Mouse (Mus musculus): Measurements from ENCODE around the gene 1700024P04Rik. TPM values are rescaled to one million over a fixed set of nuclear protein-coding genes. Genes with fewer than 3 reads are reported as not detected.
"Not testable (repeated sequence)": the region's sequence is repeated elsewhere in the genome, so short reads cannot be mapped to it uniquely, and the experiment has no call there.

Gene 1700024P04Rik
- polyA plus RNA-seq, 2 experiments: not detected

- no peaks in the 10 kb centered on the region for H3K4me1 ChIP-seq (replicated peaks; ENCODE audit: control insufficient read depth in 2 of 2, insufficient read depth in 2 of 2, low read length in 1 of 2)
- ATAC-seq (ENCODE audit: insufficient read depth) (no peak), DNase-seq (ENCODE audit: low read depth in 3 of 3, low spot score in 3 of 3) (no peak)
- no peak overlapping the region for H3K4me3 ChIP-seq (ENCODE audit: insufficient read depth in 1 of 2, low read depth in 2 of 2, low read length in 2 of 2)
- TF ChIP-seq EP300 (IDR thresholded peaks at IDR 0.05; ENCODE audit: low read depth): no peak
- no peak for TF ChIP-seq CTCF (IDR thresholded peaks at IDR 0.05; ENCODE audit: low read depth)
- no peak overlapping the region for H3K4me2 ChIP-seq (ENCODE audit: low read depth)
- no peaks in the 10 kb centered on the region for H3K27me3 ChIP-seq (ENCODE audit: control insufficient read depth, insufficient read depth, low read length)
- H3K27ac ChIP-seq: no peak overlapping the region
- no peak overlapping the region for H3K9ac ChIP-seq (replicated peaks)
- 67% methylated on average over 5 of the region's 5 CpGs for WGBS (ENCODE audit: insufficient replicate concordance)
- H3K36me3 ChIP-seq (replicated peaks; ENCODE audit: control insufficient read depth, insufficient read depth, low read depth): no peaks in the 10 kb centered on the region
- no peaks in the 10 kb centered on the region for H3K9me3 ChIP-seq (ENCODE audit: control insufficient read depth, low read length)
Measured at GRCm38 (mm10) chr13:99008013-99008412, 23.6 kb upstream of the 1700024P04Rik start.

- H3K4me3 ChIP-seq (ENCODE audit: insufficient read depth in 1 of 2, low read depth in 2 of 2, low read length in 2 of 2): no peak overlapping the region
- H3K4me1 ChIP-seq (replicated peaks; ENCODE audit: control insufficient read depth in 2 of 2, insufficient read depth in 2 of 2, low read length in 1 of 2): no peaks in the 10 kb centered on the region
- no peak overlapping the region for H3K4me2 ChIP-seq (ENCODE audit: low read depth)
- H3K9ac ChIP-seq (replicated peaks): no peak overlapping the region
- no peaks in the 10 kb centered on the region for H3K9me3 ChIP-seq (ENCODE audit: control insufficient read depth, low read length)
- no peak overlapping the region for H3K27ac ChIP-seq
- TF ChIP-seq CTCF (IDR thresholded peaks at IDR 0.05; ENCODE audit: low read depth) (no peak), EP300 (IDR thresholded peaks at IDR 0.05; ENCODE audit: low read depth) (no peak)
- DNase-seq (ENCODE audit: low read depth in 3 of 3, low spot score in 3 of 3) (no peak), ATAC-seq (ENCODE audit: insufficient read depth) (no peak)
- WGBS (ENCODE audit: insufficient replicate concordance): 89% methylated on average over 17 of the region's 17 CpGs
- no peaks in the 10 kb centered on the region for H3K27me3 ChIP-seq (ENCODE audit: control insufficient read depth, insufficient read depth, low read length)
- H3K36me3 ChIP-seq (replicated peaks; ENCODE audit: control insufficient read depth, insufficient read depth, low read depth): no peaks in the 10 kb centered on the region
Measured at GRCm38 (mm10) chr13:99006389-99007099, 22.2 kb upstream of the 1700024P04Rik start.

DNA sequence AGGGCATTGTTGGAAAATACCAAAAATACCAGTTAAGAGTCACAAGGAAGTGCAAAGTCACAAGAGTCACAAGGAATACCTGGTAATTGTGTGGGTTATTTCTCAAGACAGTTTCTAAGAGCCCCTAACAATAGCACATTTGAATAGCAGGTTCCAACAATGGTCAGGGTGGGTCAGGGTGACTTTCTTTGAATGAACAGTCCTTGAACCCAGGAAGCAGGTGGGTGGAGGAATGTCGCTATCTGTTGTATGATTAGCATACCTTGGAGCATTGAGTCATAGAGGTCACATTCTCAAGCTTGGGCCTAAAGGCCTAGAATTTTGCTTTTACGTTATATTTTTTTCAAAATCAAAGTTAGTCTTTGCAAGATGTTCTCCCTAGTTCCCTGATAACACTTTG, 17.3 kb upstream of the 1700024P04Rik start:
- not testable (repeated sequence) for H3K9me3 ChIP-seq (ENCODE audit: control insufficient read depth, low read length); H3K9ac ChIP-seq (replicated peaks); DNase-seq (ENCODE audit: low read depth in 3 of 3, low spot score in 3 of 3); ATAC-seq (ENCODE audit: insufficient read depth); H3K4me3 ChIP-seq (ENCODE audit: insufficient read depth in 1 of 2, low read depth in 2 of 2, low read length in 2 of 2); H3K4me1 ChIP-seq (replicated peaks; ENCODE audit: control insufficient read depth in 2 of 2, insufficient read depth in 2 of 2, low read length in 1 of 2); H3K27ac ChIP-seq; H3K36me3 ChIP-seq (replicated peaks; ENCODE audit: control insufficient read depth, insufficient read depth, low read depth); H3K27me3 ChIP-seq (ENCODE audit: control insufficient read depth, insufficient read depth, low read length); H3K4me2 ChIP-seq (ENCODE audit: low read depth)
- WGBS (ENCODE audit: insufficient replicate concordance): 81% methylated on average over 2 of the region's 2 CpGs

DNA sequence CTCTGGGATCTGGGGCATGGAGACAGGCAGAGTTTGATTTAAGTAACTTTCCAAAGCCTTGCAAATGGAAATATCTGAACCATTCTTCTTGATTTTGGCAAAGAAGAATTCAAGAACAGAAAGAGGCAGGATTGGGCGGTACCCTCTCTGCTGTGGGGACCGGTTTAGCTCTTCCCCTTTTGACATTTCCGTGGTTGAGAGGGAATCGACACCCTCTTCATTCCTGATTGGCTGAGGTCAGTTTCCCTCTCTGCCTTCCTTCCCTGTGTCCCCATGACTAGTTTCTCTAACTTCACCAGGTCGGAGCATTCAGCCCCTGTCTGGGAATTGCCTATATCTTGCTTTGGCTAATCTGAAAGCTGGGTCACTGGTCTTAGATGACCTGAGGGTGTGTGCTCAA, 12.7 kb upstream of the 1700024P04Rik start:
- WGBS (ENCODE audit: insufficient replicate concordance): 12% methylated on average over 5 of the region's 5 CpGs
- Histone ChIP-seq H3K27me3 (ENCODE audit: control insufficient read depth, insufficient read depth, low read length) (no peaks in the 10 kb centered on the region), H3K36me3 (replicated peaks; ENCODE audit: control insufficient read depth, insufficient read depth, low read depth) (no peaks in the 10 kb centered on the region), H3K4me1 (replicated peaks; ENCODE audit: control insufficient read depth in 2 of 2, insufficient read depth in 2 of 2, low read length in 1 of 2) (0 out of 4 replicates have a peak, but pooled peaks cover 0 to 5% of the 10 kb centered on the region in 2 experiments), H3K27ac (no peak overlapping the region), H3K9me3 (ENCODE audit: control insufficient read depth, low read length) (no peaks in the 10 kb centered on the region), H3K4me2 (ENCODE audit: low read depth) (no peak overlapping the region), H3K4me3 (ENCODE audit: insufficient read depth in 1 of 2, low read depth in 2 of 2, low read length in 2 of 2) (no peak overlapping the region), H3K9ac (replicated peaks) (no peak overlapping the region)
- TF ChIP-seq EP300 (IDR thresholded peaks at IDR 0.05; ENCODE audit: low read depth): no peak
- no peak for TF ChIP-seq CTCF (IDR thresholded peaks at IDR 0.05; ENCODE audit: low read depth)
- ATAC-seq (ENCODE audit: insufficient read depth): no peak
- no peak for DNase-seq (ENCODE audit: low read depth in 3 of 3, low spot score in 3 of 3)

DNA sequence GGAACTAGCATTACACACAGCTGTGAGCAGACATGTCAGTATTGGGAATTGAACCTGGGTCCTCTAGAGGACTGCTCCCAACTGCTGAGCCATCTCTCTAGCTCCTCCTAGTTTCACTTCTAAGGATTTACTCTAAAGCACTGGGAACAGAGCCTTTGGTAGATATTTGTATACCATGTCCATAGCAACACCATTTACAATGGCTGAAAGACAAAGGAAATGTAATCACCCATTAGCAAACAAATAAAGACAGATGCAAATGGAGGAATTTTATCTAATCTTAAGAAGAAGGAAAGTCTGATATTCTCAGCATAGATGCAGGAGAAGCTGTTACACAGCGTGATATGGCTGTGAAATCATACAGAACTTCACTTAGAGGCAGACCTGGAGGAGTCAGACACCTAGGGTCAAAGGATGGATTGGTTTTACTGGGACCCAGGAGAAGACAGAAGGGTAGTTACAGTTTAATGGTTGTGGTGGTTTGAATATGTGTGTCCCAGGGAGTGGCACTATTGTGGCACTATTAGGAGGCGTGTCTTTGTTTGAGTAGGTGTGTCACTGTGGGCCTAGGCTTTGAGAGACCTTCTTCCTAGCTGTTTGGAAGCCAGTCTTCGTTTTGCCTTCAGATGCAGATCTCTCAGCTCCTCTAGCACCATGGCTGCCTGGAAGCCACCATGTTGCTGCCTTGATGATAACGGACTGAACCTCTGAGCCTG, 7.1 kb downstream of the 1700024P04Rik start:
- Histone ChIP-seq H3K4me2 (ENCODE audit: low read depth) (no peak overlapping the region), H3K9ac (replicated peaks) (no peak overlapping the region), H3K36me3 (replicated peaks; ENCODE audit: control insufficient read depth, insufficient read depth, low read depth) (no peaks in the 10 kb centered on the region), H3K4me3 (ENCODE audit: insufficient read depth in 1 of 2, low read depth in 2 of 2, low read length in 2 of 2) (no peak overlapping the region), H3K9me3 (ENCODE audit: control insufficient read depth, low read length) (no peaks in the 10 kb centered on the region), H3K27ac (no peak overlapping the region), H3K27me3 (ENCODE audit: control insufficient read depth, insufficient read depth, low read length) (no peaks in the 10 kb centered on the region), H3K4me1 (replicated peaks; ENCODE audit: control insufficient read depth in 2 of 2, insufficient read depth in 2 of 2, low read length in 1 of 2) (no peaks in the 10 kb centered on the region)
- 74% methylated on average over 4 of the region's 4 CpGs for WGBS (ENCODE audit: insufficient replicate concordance)
- ATAC-seq (ENCODE audit: insufficient read depth): no peak
- DNase-seq (ENCODE audit: low read depth in 3 of 3, low spot score in 3 of 3): no peak
- TF ChIP-seq CTCF (IDR thresholded peaks at IDR 0.05; ENCODE audit: low read depth) (no peak), EP300 (IDR thresholded peaks at IDR 0.05; ENCODE audit: low read depth) (no peak)

- not testable (repeated sequence) for H3K9me3 ChIP-seq (ENCODE audit: control insufficient read depth, low read length); H3K27ac ChIP-seq; DNase-seq (ENCODE audit: low read depth in 3 of 3, low spot score in 3 of 3); H3K4me2 ChIP-seq (ENCODE audit: low read depth); H3K4me3 ChIP-seq (ENCODE audit: insufficient read depth in 1 of 2, low read depth in 2 of 2, low read length in 2 of 2); H3K4me1 ChIP-seq (replicated peaks; ENCODE audit: control insufficient read depth in 2 of 2, insufficient read depth in 2 of 2, low read length in 1 of 2); H3K27me3 ChIP-seq (ENCODE audit: control insufficient read depth, insufficient read depth, low read length); H3K9ac ChIP-seq (replicated peaks); H3K36me3 ChIP-seq (replicated peaks; ENCODE audit: control insufficient read depth, insufficient read depth, low read depth); ATAC-seq (ENCODE audit: insufficient read depth)
- WGBS (ENCODE audit: insufficient replicate concordance): 47% methylated on average over 3 of the region's 3 CpGs
Measured at GRCm38 (mm10) chr13:98976022-98976421, 8.3 kb downstream of the 1700024P04Rik start.
